In genomic region chr10:39557851-39558250, GRCm38 (mm10) we compare ENCODE assay signal across 9 mouse cellular contexts. TPM values are rescaled to one million over a fixed set of nuclear protein-coding genes. Genes with fewer than 3 reads are reported as not detected.
DNase-seq lines count a peak whose midpoint lies in the region; ATAC-seq and TF ChIP-seq lines count a peak whose summit lies in the region.
"Had no signal": no experiment of that assay in that cellular context is flagged by ENCODE, and none has a peak within 500 bp of the region (broad histone marks: within the 10 kb centered on the region; RNA-seq: fewer than 3 reads in every experiment).

No protein-coding gene starts in this region.

- H3K27ac ChIP-seq in embryonic facial prominence, embryonic 14.5 days (replicated peaks; ENCODE audit: low read depth, low read length): peak overlapping the region; percentile 34; the same call in 1 of the 2 replicates
- peak overlapping the region; percentile 83 for H3K27ac ChIP-seq in hindbrain, embryonic 12.5 days
- H3K27ac ChIP-seq in limb, embryonic 14.5 days (replicated peaks; ENCODE audit: low read depth, low read length): no peak overlapping the region

- no peaks in the 10 kb centered on the region for H3K9me3 ChIP-seq in embryonic facial prominence, embryonic 14.5 days (ENCODE audit: control insufficient read depth, low read length)
- H3K9me3 ChIP-seq in hindbrain, embryonic 12.5 days (replicated peaks): no peaks in the 10 kb centered on the region
- H3K9me3 ChIP-seq in limb, embryonic 14.5 days (ENCODE audit: control insufficient read depth, low read length): no peaks in the 10 kb centered on the region

- no peak for ATAC-seq in embryonic facial prominence, embryonic 14.5 days (ENCODE audit: low read depth)
- peak; percentile 17 for ATAC-seq in hindbrain, embryonic 12.5 days (ENCODE audit: low FRiP score)
- ATAC-seq in limb, embryonic 14.5 days (ENCODE audit: low FRiP score, low read depth): no peak
- ATAC-seq: Patski had no signal

- H3K4me3 ChIP-seq in embryonic facial prominence, embryonic 14.5 days (ENCODE audit: low read depth, low read length): no peak overlapping the region
- no peak overlapping the region for H3K4me3 ChIP-seq in hindbrain, embryonic 12.5 days
- H3K4me3 ChIP-seq in limb, embryonic 14.5 days (replicated peaks; ENCODE audit: low read length): no peak overlapping the region

- DNase-seq in adrenal gland, adult 8-10 months: peak; percentile 67
- no peak for DNase-seq in embryonic facial prominence, embryonic 14.5 days (ENCODE audit: low spot score)
- DNase-seq in limb, embryonic 14.5 days (ENCODE audit: low spot score): no peak
- DNase-seq in skeletal muscle tissue, adult 2 months (ENCODE audit: low read depth, low spot score): peak; percentile 92
- DNase-seq in left cerebral cortex, adult 11 months (ENCODE audit: low spot score): no peak
- DNase-seq in layer of hippocampus, adult 9-11 months: no peak
- DNase-seq in Muller cell, postnatal 12 days (ENCODE audit: inconsistent ontology term): no peak

- no peak overlapping the region for H3K9ac ChIP-seq in embryonic facial prominence, embryonic 14.5 days (ENCODE audit: low read depth, low read length)
- H3K9ac ChIP-seq in hindbrain, embryonic 12.5 days: 0 out of 2 replicates have a peak overlapping the region, but pooled peaks have one; percentile 23
- H3K9ac ChIP-seq in limb, embryonic 14.5 days (ENCODE audit: low read depth, low read length, severe bottlenecking): 0 out of 2 replicates have a peak overlapping the region, but pooled peaks have one; percentile 21

- no peaks in the 10 kb centered on the region for H3K27me3 ChIP-seq in embryonic facial prominence, embryonic 14.5 days (replicated peaks; ENCODE audit: control insufficient read depth, insufficient read depth, low read length)
- H3K27me3 ChIP-seq in hindbrain, embryonic 12.5 days: no peaks in the 10 kb centered on the region
- H3K27me3 ChIP-seq in limb, embryonic 14.5 days (ENCODE audit: control insufficient read depth, insufficient read depth, low read length): no peaks in the 10 kb centered on the region
- H3K27me3 ChIP-seq: Patski had no signal

- 0 out of 2 replicates have a peak, but pooled peaks cover 3% of the 10 kb centered on the region for H3K36me3 ChIP-seq in embryonic facial prominence, embryonic 14.5 days (ENCODE audit: control insufficient read depth, insufficient read depth, low read length)
- H3K36me3 ChIP-seq in hindbrain, embryonic 12.5 days: no peaks in the 10 kb centered on the region
- H3K36me3 ChIP-seq in limb, embryonic 14.5 days (ENCODE audit: control insufficient read depth, insufficient read depth, low read length): peaks cover 8% of the 10 kb centered on the region; the same call in 1 of the 2 replicates

- 43% methylated on average over 7 of the region's 7 CpGs for WGBS in embryonic facial prominence, embryonic 14.5 days
- WGBS in hindbrain, embryonic 12.5 days: 50% methylated on average over 7 of the region's 7 CpGs
- WGBS in limb, embryonic 14.5 days: 68% methylated on average over 7 of the region's 7 CpGs

- no peak overlapping the region for H3K4me2 ChIP-seq in embryonic facial prominence, embryonic 14.5 days (ENCODE audit: low read depth, low read length)
- no peak overlapping the region for H3K4me2 ChIP-seq in hindbrain, embryonic 12.5 days (replicated peaks)
- no peak overlapping the region for H3K4me2 ChIP-seq in limb, embryonic 14.5 days (replicated peaks; ENCODE audit: low read depth, low read length, severe bottlenecking)

- peaks cover 20% of the 10 kb centered on the region for H3K4me1 ChIP-seq in embryonic facial prominence, embryonic 14.5 days (ENCODE audit: control insufficient read depth, insufficient read depth, low read length)
- H3K4me1 ChIP-seq in hindbrain, embryonic 12.5 days: peaks cover 78% of the 10 kb centered on the region
- peaks cover 46% of the 10 kb centered on the region for H3K4me1 ChIP-seq in limb, embryonic 14.5 days (ENCODE audit: control insufficient read depth, insufficient read depth, low read length)

- no peak for TF ChIP-seq POLR2A in limb, embryonic 14.5 days (IDR thresholded peaks at IDR 0.05; ENCODE audit: borderline replicate concordance, extremely low read depth, insufficient read depth, insufficient read length)

RNA-seq across cellular contexts. Expression of gene Traf3ip2, which starts 54.9 kb away (rescaled TPM):
- total RNA-seq in adrenal gland, adult 8-10 months (2022): 10 to 100 TPM; 16.5 to 28.8 (median 22.2) TPM
- polyA plus RNA-seq in embryonic facial prominence, embryonic 14.5 days (2014; fragmentation: Nextera tagmentation; extraction: Ambion mirVana): 12.5 and 12.9 TPM in 2 replicates
- polyA plus RNA-seq in hindbrain, embryonic 12.5 days (2016; fragmentation: Nextera tagmentation; extraction: Ambion mirVana): 5.8 and 7.0 TPM in 2 replicates
- polyA plus RNA-seq in limb, embryonic 14.5 days (2012; rRNA removed): 7.5 and 9.0 TPM in 2 replicates
- polyA plus RNA-seq in limb, embryonic 14.5 days (2014; fragmentation: Nextera tagmentation; extraction: Ambion mirVana): 13.3 and 13.7 TPM in 2 replicates

Comparison
In these comparisons a context has a peak if more than half of its experiments do, and no peak if none do; other contexts are left out.
1. DNase-seq: peak in adrenal gland, adult 8-10 months (single experiment) and skeletal muscle tissue, adult 2 months (single experiment); none in embryonic facial prominence, embryonic 14.5 days (single experiment), limb, embryonic 14.5 days (single experiment), left cerebral cortex, adult 11 months (single experiment), layer of hippocampus, adult 9-11 months (single experiment) and Muller cell, postnatal 12 days (single experiment).